Mouse (Mus musculus): Measurements from ENCODE around the gene Rbm4b.
"Not testable (repeated sequence)": the region's sequence is repeated elsewhere in the genome, so short reads cannot be mapped to it uniquely, and the experiment has no call there.

The Rbm4b gene

GRCm38 (mm10) chr19:4810309-4810708, 54.0 kb downstream of the Rbm4b start:
- no peak for DNase-seq (ENCODE audit: low spot score in 2 of 2)

DNA sequence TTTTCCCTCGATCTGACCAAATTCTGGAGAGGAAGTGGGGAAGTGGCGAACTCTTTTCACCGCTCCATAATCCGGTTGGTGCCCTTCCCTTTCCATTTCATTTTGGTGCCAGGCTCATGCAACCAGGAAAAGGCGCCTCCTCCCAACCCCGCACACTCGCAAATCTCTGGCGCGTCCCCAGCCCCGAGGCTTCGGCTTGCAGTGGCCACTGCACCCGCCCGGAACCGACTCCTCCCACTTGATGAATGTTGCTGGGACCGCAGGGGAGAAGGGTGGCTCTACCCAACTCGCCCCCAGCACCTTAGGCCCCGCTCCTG, 54.4 kb downstream of the Rbm4b start:
- no peak for DNase-seq (ENCODE audit: low spot score in 2 of 2)

GRCm38 (mm10) chr19:4811063-4811908, 55.0 kb downstream of the Rbm4b start, which contains the start of the genes Gm21992 and Rbm14:
Gene Gm21992 (minus strand): TSS chr19:4811612.
Gene Rbm14 (minus strand): TSS chr19:4811634.
- DNase-seq (ENCODE audit: low spot score in 2 of 2): peak; percentile 97

DNA sequence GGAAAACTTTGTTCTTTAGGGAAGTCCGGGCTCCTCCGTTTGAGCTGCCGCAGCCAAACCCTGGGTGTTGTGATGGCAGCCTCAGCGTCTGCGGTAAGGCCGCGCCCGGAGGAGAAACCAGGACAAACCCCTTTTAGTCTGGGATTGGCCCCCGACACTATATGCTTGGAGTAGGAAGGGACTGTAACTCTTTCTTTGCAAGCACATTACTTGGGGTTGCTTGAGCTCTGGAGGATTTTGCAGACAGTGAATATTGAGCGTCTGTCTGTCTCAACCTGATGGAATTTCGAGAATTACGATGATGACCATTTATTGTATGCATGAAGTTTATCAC, 55.6 kb downstream of the Rbm4b start:
- DNase-seq (ENCODE audit: low spot score in 2 of 2): no peak

- DNase-seq (ENCODE audit: low spot score in 2 of 2): not testable (repeated sequence)
Measured at GRCm38 (mm10) chr19:4812334-4812949, 56.1 kb downstream of the Rbm4b start.

- DNase-seq (ENCODE audit: low spot score in 2 of 2): no peak
Measured at GRCm38 (mm10) chr19:4813015-4813414, 56.7 kb downstream of the Rbm4b start.

Data from urinary bladder, postnatal 4 days (tissue).